Mouse (Mus musculus): ENCODE measurements at regions not wholly inside any gene's neighbourhood (a gene's known extent, or its start where the extent isn't known, plus 50 kb on each side); places are given as distances from the start of the nearest gene placed in this dataset.

- intact Hi-C loops (cut with DNase I): no loop called here
Measured at GRCm38 (mm10) chr2:131436149-131436548, 55.1 kb upstream of the Smox start.

DNA sequence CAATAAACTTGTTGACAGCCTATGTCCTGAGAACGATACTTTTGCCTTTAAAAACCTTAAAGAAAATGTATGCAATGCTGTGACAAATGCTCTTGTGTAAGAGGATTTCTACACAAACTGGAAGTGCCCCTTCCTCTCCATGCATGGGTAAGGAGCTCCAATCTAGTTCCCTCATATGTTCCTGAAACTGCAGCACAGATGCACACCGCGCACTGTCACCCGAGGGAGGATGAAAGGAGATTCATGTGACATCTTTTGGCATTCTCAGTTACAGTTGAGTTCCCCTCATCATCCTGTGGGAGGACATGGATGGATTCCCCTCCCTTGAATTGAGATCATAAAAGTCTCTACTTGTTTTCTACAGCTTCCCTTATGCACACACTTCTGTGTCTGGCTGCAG lies 60.8 kb upstream of the Smox start:
- intact Hi-C loops (cut with DNase I): no loop called here

DNA sequence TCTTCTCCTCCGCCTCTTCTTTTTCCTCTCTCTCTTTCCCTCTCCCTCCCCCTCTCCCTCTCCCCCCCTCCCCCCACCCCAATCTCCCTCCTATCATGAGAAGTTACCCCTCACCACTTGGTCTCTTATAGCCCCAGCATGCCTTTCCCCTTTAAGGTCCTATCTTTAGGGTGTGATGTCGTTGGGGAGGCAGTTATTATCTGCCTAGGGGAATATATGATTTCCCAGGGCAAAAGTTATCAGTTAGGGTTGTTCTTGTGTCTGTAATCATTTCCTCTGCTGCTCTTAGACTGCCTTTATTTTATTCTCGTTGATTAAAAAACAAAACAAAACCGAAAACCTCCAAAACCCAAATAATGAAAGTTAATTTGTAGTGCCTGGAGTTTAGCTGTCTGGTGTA lies 63.2 kb upstream of the Smox start:
- intact Hi-C loops (cut with DNase I): no loop called here

- intact Hi-C loops (cut with DNase I): no loop called here
Measured at GRCm38 (mm10) chr2:131426941-131427340, 64.4 kb upstream of the Smox start.

- intact Hi-C loops (cut with DNase I): loop anchor here (2.0 to 5.0 kb wide), 2 partner anchors 104 to 389 kb away; no protein-coding TSS in a partner anchor
Measured at GRCm38 (mm10) chr2:131423616-131424320, 67.5 kb upstream of the Smox start.

- intact Hi-C loops (cut with DNase I): loop anchor here (1.0 to 5.0 kb wide), 3 partner anchors 87 to 390 kb away; no protein-coding TSS in a partner anchor
Measured at GRCm38 (mm10) chr2:131422907-131423445, 68.3 kb upstream of the Smox start.

GRCm38 (mm10) chr2:131418130-131418529 lies 65.4 kb upstream of the Rnf24 start:
- intact Hi-C loops (cut with DNase I): loop anchor here (5.0 to 10.0 kb wide), 4 partner anchors 66 to 321 kb away; partner anchors contain the start of genes Cdc25b, Cenpb, Rnf24 and Spef1

- intact Hi-C loops (cut with DNase I): loop anchor here (5.0 to 10.0 kb wide), 4 partner anchors 65 to 320 kb away; partner anchors contain the start of genes Cdc25b, Cenpb, Rnf24 and Spef1
Measured at GRCm38 (mm10) chr2:131417472-131417871, 64.8 kb upstream of the Rnf24 start.

GRCm38 (mm10) chr2:131416482-131416881 lies 63.8 kb upstream of the Rnf24 start:
- intact Hi-C loops (cut with DNase I): loop anchor here (5.0 to 10.0 kb wide), 4 partner anchors 64 to 319 kb away; partner anchors contain the start of genes Cdc25b, Cenpb, Rnf24 and Spef1

DNA sequence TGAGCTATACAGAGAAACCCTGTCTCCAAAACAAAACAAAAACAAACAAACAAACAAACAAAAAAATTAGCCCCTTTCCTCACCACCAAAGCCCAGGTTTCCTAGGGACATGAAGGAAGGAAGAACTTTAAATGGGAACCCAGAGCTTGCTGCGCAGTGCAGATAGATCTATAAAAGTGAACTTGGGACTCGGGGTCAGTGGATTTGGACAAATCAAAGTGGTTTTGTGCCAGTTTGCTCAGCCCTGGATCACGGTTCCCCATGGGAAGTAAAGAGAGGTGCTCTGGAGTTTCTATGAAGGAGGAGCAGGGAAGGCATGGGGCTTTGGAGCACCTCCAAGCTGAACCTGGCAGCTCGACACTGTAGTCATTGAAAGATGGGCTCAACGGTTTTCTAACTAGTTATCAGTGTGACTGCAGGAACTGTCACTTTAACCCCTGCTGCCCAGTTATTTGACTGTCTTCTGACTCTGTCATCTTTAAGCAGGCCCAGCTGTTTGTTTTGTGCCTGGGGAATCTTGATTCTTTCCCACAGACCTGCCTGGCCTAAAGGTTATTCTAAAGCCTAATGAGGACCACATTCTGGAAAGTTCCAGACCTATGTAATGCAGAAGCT lies 58.3 kb upstream of the Rnf24 start:
- intact Hi-C loops (cut with DNase I): loop anchor here (10.0 kb wide), 1 partner anchor 226 kb away; the partner anchor contains the start of genes Cdc25b, Cenpb and Spef1

GRCm38 (mm10) chr2:131407337-131407736 lies 54.6 kb upstream of the Rnf24 start:
- intact Hi-C loops (cut with DNase I): no loop called here

DNA sequence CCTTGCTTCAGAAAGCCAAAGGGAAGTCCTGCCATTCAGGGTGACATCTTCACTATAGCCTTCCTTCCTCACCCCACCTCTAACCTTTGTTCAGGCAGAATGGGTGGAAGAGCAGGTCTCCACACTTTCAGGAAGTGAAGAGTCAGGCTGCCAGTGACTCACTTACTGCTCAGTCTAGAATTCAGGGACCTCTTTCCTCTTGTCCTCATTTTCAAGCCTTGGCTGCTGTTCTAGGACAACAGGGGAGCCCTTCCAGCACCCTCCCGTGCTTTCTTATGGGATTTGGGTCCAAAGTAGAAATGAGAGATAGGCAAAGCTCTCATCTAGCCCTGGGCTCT lies 51.5 kb upstream of the Rnf24 start:
- intact Hi-C loops (cut with DNase I): loop anchor here (5.0 kb wide), 1 partner anchor 47 kb away; no protein-coding TSS in a partner anchor

- intact Hi-C loops (cut with DNase I): loop anchor here (5.0 kb wide), 1 partner anchor 46 kb away; no protein-coding TSS in a partner anchor
Measured at GRCm38 (mm10) chr2:131403543-131404217, 51.0 kb upstream of the Rnf24 start.
